Mouse (Mus musculus) lung, embryonic 16.5 days (tissue): ENCODE data around the gene Zfp872. TPM values are rescaled to one million over a fixed set of nuclear protein-coding genes. Genes with fewer than 3 reads are reported as not detected.

Experiments
- ATAC-seq: fragments of 200-750 bp; cut with Nextera tagmentation; 2 replicates; pipeline ENCODE4 v1.8.0; 2017; ENCODE audit warnings: low read depth, mild to moderate bottlenecking, moderate library complexity
- H3K27ac ChIP-seq: fragments of 300-500 bp; sonication (generic); 2 replicates; pipeline ENCODE4 v1.5.1; 2014; ENCODE audit warnings: mild to moderate bottlenecking, control low read depth, low read length
- H3K27me3 ChIP-seq: fragments of 300-500 bp; sonication (generic); 2 replicates; pipeline ENCODE4 v1.6.1; 2014; ENCODE audit warnings: low read depth, low read length, mixed read lengths; ENCODE audit not compliant: control insufficient read depth, insufficient read depth
- H3K36me3 ChIP-seq: fragments of 300-500 bp; sonication (generic); 2 replicates; pipeline ENCODE4 v1.6.1; 2014; ENCODE audit warnings: low read length; ENCODE audit not compliant: control insufficient read depth, insufficient read depth
- H3K4me1 ChIP-seq: fragments of 300-500 bp; sonication (generic); replicated peaks from 2 replicates; pipeline ENCODE4 v1.6.1; 2014; ENCODE audit warnings: low read length, mixed read lengths; ENCODE audit not compliant: control insufficient read depth, insufficient read depth
- H3K4me2 ChIP-seq: fragments of 300-500 bp; sonication (generic); 2 replicates; pipeline ENCODE4 v1.6.1; 2014; ENCODE audit warnings: low read depth, low read length, control low read depth
- H3K4me3 ChIP-seq: fragments of 300-500 bp; sonication (generic); 2 replicates; pipeline ENCODE4 v1.5.1; 2014; ENCODE audit warnings: mild to moderate bottlenecking, low read length, control low read depth
- H3K9ac ChIP-seq: fragments of 300-500 bp; sonication (generic); 2 replicates; pipeline ENCODE4 v1.6.1; 2014; ENCODE audit warnings: low read length, control low read depth
- H3K9me3 ChIP-seq: fragments of 300-500 bp; sonication (generic); 2 replicates; pipeline ENCODE4 v1.6.1; 2016; ENCODE audit warnings: low read length; ENCODE audit not compliant: control insufficient read depth
- WGBS: fragments of 180-500 bp; shearing (Covaris S2); extraction: QIAGEN DNeasy Blood & Tissue Kit; methylation state at CpG from one replicate; pipeline ENCODE4 v1.1.7; 2014; 5-methylcytosine and 5-hydroxymethylcytosine counted together
- polyA plus RNA-seq: library from polyadenylated mRNA; unstranded; fragments of >200 nt; fragmentation: Nextera tagmentation; extraction: Ambion mirVana; gene quantifications from 2 replicates; pipeline ENCODE4 v1.2.1, GENCODE M21; 2015

The Zfp872 gene
- polyA plus RNA-seq, 1 experiment from 2014 or later = 1.6 TPM

DNA sequence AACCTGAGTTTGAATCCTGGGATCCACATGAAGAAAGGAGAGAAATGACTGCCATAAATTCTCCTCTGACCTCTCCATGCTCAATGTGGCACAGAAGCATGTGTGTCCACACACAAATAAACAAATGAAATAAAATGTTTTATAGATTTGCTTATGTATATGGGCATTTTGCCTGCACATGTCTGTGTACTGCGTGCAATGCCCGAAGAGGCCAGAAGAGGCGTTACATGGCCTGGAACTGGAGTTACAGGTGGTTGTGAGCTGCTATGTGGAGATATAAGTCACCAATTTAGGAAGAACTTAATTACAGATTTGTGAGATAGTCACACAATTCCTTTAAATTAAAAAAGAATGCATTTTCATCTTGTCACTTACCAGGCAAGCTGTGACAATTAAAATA, 34.1 kb upstream of the Zfp872 start:
- no peak for ATAC-seq
- no peaks in the 10 kb centered on the region for H3K27me3 ChIP-seq
- H3K9me3 ChIP-seq = no peaks in the 10 kb centered on the region
- H3K36me3 ChIP-seq = peaks cover 2% of the 10 kb centered on the region; the same call in 1 of the 2 replicates
- H3K4me2 ChIP-seq = no peak overlapping the region
- no peak overlapping the region for H3K27ac ChIP-seq
- no peak overlapping the region for H3K4me3 ChIP-seq
- no peak overlapping the region for H3K9ac ChIP-seq
- peaks cover 14% of the 10 kb centered on the region for H3K4me1 ChIP-seq
- 85% methylated on average over 3 of the region's 3 CpGs for WGBS

GRCm38 (mm10) chr9:22155614-22156013, 32.3 kb upstream of the Zfp872 start:
- peak overlapping the region; percentile 77 for H3K4me3 ChIP-seq
- no peak overlapping the region for H3K27ac ChIP-seq
- peaks cover 2% of the 10 kb centered on the region; the same call in 1 of the 2 replicates for H3K36me3 ChIP-seq
- 14% methylated on average over 10 of the region's 10 CpGs for WGBS
- no peaks in the 10 kb centered on the region for H3K9me3 ChIP-seq
- H3K27me3 ChIP-seq = no peaks in the 10 kb centered on the region
- peak overlapping the region; percentile 58 for H3K4me2 ChIP-seq
- ATAC-seq = peak; percentile 10; the same call in 1 of the 2 replicates
- peaks cover 14% of the 10 kb centered on the region for H3K4me1 ChIP-seq
- H3K9ac ChIP-seq = peak overlapping the region; percentile 54; the same call in 1 of the 2 replicates

- H3K4me1 ChIP-seq = peaks cover 14% of the 10 kb centered on the region
- peak within 1 kb of the TSS; percentile 89 for H3K4me2 ChIP-seq
- 1% methylated on average over 65 of the region's 65 CpGs for WGBS
- no peaks in the 10 kb centered on the region for H3K9me3 ChIP-seq
- H3K9ac ChIP-seq = peak within 1 kb of the TSS; percentile 90
- H3K4me3 ChIP-seq = peak within 1 kb of the TSS; percentile 77
- peaks cover 2% of the 10 kb centered on the region; the same call in 1 of the 2 replicates for H3K36me3 ChIP-seq
- peak within 1 kb of the TSS; percentile 92 for H3K27ac ChIP-seq
- peak; percentile 99 for ATAC-seq
- H3K27me3 ChIP-seq = no peaks in the 10 kb centered on the region
Measured at GRCm38 (mm10) chr9:22156497-22157245, 31.2 kb upstream of the Zfp872 start, which contains the start of gene Pigyl. TSS of gene Pigyl (plus strand) at chr9:22156846.

GRCm38 (mm10) chr9:22157516-22158265, 30.2 kb upstream of the Zfp872 start:
- Histone ChIP-seq H3K27ac (no peak overlapping the region), H3K27me3 (no peaks in the 10 kb centered on the region), H3K9me3 (no peaks in the 10 kb centered on the region), H3K36me3 (peaks cover 2% of the 10 kb centered on the region; the same call in 1 of the 2 replicates), H3K9ac (peak overlapping the region; percentile 90), H3K4me2 (peak overlapping the region; percentile 89), H3K4me3 (peak overlapping the region; percentile 77), H3K4me1 (peaks cover 14% of the 10 kb centered on the region)
- ATAC-seq = no peak
- WGBS = 58% methylated on average over 34 of the region's 34 CpGs

DNA sequence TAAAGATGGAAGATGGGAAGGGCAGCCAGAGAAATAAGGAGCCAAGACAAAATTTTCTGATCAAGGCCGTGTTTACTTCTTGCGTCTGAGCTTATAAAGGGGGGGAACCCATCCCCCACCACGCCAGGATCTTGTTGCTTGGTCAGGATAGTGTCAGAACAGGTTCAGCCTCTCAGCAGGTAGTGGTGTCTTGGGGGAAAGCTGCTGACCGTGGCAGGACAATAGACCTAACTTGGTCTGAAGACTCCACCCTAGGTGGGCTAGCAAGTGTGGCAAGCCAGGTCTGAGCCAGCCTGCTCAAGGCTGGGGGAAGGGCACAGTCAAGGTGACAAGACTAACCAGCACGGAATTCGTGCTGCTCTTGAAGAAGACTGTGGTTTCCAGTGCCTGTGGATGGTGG, 26.6 kb upstream of the Zfp872 start:
- WGBS = 25% methylated on average over 6 of the region's 6 CpGs
- Histone ChIP-seq H3K4me3 (no peak overlapping the region), H3K27ac (no peak overlapping the region), H3K4me1 (peaks cover 9% of the 10 kb centered on the region), H3K27me3 (no peaks in the 10 kb centered on the region), H3K9ac (no peak overlapping the region), H3K9me3 (no peaks in the 10 kb centered on the region), H3K4me2 (no peak overlapping the region), H3K36me3 (peaks cover 2% of the 10 kb centered on the region; the same call in 1 of the 2 replicates)
- no peak for ATAC-seq

GRCm38 (mm10) chr9:22162305-22162704, 25.6 kb upstream of the Zfp872 start:
- Histone ChIP-seq H3K9ac (no peak overlapping the region), H3K27ac (no peak overlapping the region), H3K4me1 (peaks cover 6% of the 10 kb centered on the region), H3K4me2 (no peak overlapping the region), H3K36me3 (peaks cover 2% of the 10 kb centered on the region; the same call in 1 of the 2 replicates), H3K27me3 (no peaks in the 10 kb centered on the region), H3K4me3 (no peak overlapping the region), H3K9me3 (peaks cover 4% of the 10 kb centered on the region; the same call in 1 of the 2 replicates)
- whole genome bisulfite sequencing = 72% methylated on average over 9 of the region's 9 CpGs
- no peak for ATAC-seq

DNA sequence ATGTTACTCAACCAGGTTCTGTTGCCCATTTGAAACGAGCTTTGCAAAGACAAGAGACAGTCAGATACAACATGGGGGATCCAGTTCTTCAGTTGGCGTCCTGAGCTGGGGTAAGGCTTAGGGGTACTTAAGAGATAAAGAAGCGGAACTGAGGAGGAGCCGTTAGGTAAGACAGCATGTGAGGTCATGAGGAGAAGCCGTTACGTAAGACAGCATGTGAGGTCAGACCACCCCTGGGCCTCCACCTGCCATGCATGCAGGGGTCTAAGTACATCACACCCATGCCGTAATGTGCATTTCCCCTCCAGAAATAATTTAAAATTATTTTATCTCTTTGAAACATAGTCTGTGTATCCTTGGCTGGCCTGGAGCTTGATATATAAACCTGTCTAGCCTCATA, 25.0 kb upstream of the Zfp872 start:
- WGBS = 83% methylated on average over 7 of the region's 7 CpGs
- ATAC-seq = no peak

GRCm38 (mm10) chr9:22164711-22165668, 22.9 kb upstream of the Zfp872 start:
- Histone ChIP-seq H3K36me3 (no peaks in the 10 kb centered on the region), H3K27me3 (no peaks in the 10 kb centered on the region), H3K4me1 (0 out of 2 replicates have a peak, but pooled peaks cover 2% of the 10 kb centered on the region), H3K4me2 (peak overlapping the region; percentile 99), H3K27ac (no peak overlapping the region; the same call in 1 of the 2 replicates), H3K9ac (peak overlapping the region; percentile 80), H3K9me3 (peaks cover 4% of the 10 kb centered on the region; the same call in 1 of the 2 replicates), H3K4me3 (peak overlapping the region; percentile 68)
- peak; percentile 77 for ATAC-seq
- WGBS = 1% methylated on average over 51 of the region's 54 CpGs

More for the DNA sequence above, 25.0 kb upstream of the Zfp872 start:
- Histone ChIP-seq H3K4me1 (peaks cover 2% of the 10 kb centered on the region; the same call in 1 of the 2 replicates), H3K9me3 (peaks cover 4% of the 10 kb centered on the region; the same call in 1 of the 2 replicates), H3K27ac (no peak overlapping the region), H3K36me3 (peaks cover 2% of the 10 kb centered on the region; the same call in 1 of the 2 replicates), H3K4me3 (no peak overlapping the region), H3K4me2 (no peak overlapping the region), H3K27me3 (no peaks in the 10 kb centered on the region), H3K9ac (no peak overlapping the region)
